Mouse (Mus musculus) urinary bladder, adult 18-20 months (tissue): Measurements from ENCODE around the gene Sned1.

Source experiments
- DNase-seq, 2 experiments: peaks; one replicate each; pipeline ENCODE4 v3.0.0; 2022; ENCODE audit warnings: low spot score in 2 of 2, mixed read lengths in 2 of 2

Gene Sned1

GRCm38 (mm10) chr1:93305581-93306337 lies 70.1 kb downstream of the Sned1 start, which contains the start of gene Mterf4:
Gene Mterf4, minus strand, starts transcription at chr1:93305915.
- peak; percentile 61 to 73 for DNase-seq

GRCm38 (mm10) chr1:93323973-93324372 lies 88.3 kb downstream of the Sned1 start:
- DNase-seq: no peak

- DNase-seq: no peak
These were observed 90.8 kb downstream of the Sned1 start for GRCm38 (mm10) chr1:93326446-93326845.

GRCm38 (mm10) chr1:93334621-93335020 lies 99.0 kb downstream of the Sned1 start:
- no peak for DNase-seq

DNA sequence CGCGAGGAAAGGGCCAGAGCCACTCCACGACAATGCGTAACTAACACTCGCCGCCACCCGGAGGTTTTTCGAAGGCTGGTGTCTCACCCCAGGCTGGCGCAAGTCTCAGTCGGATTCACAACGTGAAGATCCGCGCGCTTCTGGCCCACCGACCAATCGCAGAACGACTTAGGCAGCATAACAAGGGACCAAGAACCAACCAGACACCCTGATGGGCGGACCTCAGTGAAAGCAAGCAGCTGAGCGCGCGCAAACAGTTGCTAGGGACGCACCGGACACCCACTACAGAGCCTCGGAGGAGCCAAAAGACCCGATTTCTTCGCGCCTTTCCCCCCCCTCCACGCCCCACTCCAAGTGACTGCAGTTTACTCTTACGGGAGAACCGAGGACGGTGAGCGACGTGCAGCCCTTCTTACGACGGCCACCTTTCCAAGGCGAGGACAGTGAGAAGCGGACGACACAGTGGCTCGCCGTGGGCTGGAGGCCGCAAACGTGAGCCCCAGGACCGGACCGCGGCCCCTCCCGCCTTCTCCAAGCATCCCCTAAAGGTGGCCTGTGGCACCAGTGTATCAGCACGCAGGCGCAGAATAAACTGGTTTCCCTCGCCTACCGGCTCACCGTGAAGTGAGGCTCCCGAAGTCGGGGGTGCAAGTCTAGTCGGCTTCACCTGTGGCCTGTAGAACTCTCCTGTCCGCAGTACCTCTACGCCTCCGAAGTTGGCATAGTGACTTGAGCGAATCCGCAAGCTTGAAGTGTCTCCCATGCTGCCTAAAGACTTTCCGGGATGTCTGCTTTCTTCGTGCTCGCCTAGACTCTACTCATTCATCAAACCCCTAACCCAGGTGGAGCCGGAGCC lies 107.2 kb downstream of the Sned1 start, which contains the start of the genes Ppp1r7 and Pask:
Ppp1r7 (plus strand) TSS at position 207 of the 856 bp plus-strand sequence.
Pask (minus strand) TSS at position 835 of the 856 bp plus-strand sequence.
- DNase-seq: peak; percentile 86 to 92

DNA sequence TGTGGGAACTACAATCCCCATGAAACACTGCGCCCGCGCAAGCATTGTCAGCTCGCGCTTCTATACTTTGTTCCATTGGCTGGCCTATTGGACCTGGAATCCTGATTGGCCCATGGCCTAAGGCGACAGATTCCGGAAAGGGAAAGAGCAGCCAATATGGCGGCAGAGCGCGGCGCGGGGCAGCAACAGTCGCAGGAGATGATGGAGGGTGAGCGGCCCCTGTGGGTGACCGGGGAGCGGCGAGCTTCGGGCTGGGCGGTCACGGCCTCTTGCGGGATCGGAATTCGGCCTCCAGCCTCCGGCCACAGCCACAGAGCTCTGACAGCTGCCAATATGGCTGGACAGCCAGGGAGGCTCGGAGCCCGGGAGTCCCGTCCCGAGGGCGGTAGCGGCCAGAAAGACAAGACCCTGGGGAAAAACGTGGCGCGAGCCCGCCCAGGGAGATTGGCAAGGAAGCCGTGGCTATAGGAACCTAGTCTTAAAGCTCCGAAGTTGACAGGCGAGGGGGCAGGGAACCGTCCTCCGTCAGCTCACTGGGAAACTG lies 107.9 kb downstream of the Sned1 start:
- DNase-seq: peak; percentile 79 to 92

- no peak for DNase-seq
These were observed 111.5 kb downstream of the Sned1 start for GRCm38 (mm10) chr1:93347176-93347575.

GRCm38 (mm10) chr1:93349701-93350100 lies 114.1 kb downstream of the Sned1 start:
- DNase-seq: no peak
